Mouse (Mus musculus): Measurements from ENCODE around the gene March1.

Gene March1

GRCm38 (mm10) chr8:66433577-66433976 is 815.9 kb downstream of the March1 start:
- DNase-seq, result no peak

- no peak for DNase-seq
Observed at GRCm38 (mm10) chr8:66436804-66437203, 819.1 kb downstream of the March1 start.

GRCm38 (mm10) chr8:66437929-66438328 is 820.2 kb downstream of the March1 start:
- DNase-seq, result no peak

- no peak for DNase-seq
Observed at GRCm38 (mm10) chr8:66438468-66438867, 820.8 kb downstream of the March1 start.

GRCm38 (mm10) chr8:66441123-66441522 is 823.4 kb downstream of the March1 start:
- DNase-seq, result no peak

GRCm38 (mm10) chr8:66442778-66443177 is 825.1 kb downstream of the March1 start:
- no peak for DNase-seq

- DNase-seq, result no peak
Observed at GRCm38 (mm10) chr8:66444141-66444540, 826.4 kb downstream of the March1 start.

GRCm38 (mm10) chr8:66445351-66445750 is 827.7 kb downstream of the March1 start:
- no peak for DNase-seq

- peak; percentile 9 for DNase-seq
Observed at GRCm38 (mm10) chr8:66450691-66451090, 833.0 kb downstream of the March1 start.

GRCm38 (mm10) chr8:66457057-66457456 is 839.4 kb downstream of the March1 start:
- DNase-seq, result no peak

- DNase-seq, result no peak
Observed at GRCm38 (mm10) chr8:66469821-66470220, 852.1 kb downstream of the March1 start.

- no peak for DNase-seq
Observed at GRCm38 (mm10) chr8:66476880-66477279, 859.2 kb downstream of the March1 start.

- peak; percentile 79 for DNase-seq
Observed at GRCm38 (mm10) chr8:66486084-66486763, 868.5 kb downstream of the March1 start, which contains the start of gene Tma16. Gene Tma16, minus strand, starts transcription at chr8:66486530.

GRCm38 (mm10) chr8:66488556-66488955 is 870.9 kb downstream of the March1 start:
- no peak for DNase-seq

GRCm38 (mm10) chr8:66490624-66491023 is 872.9 kb downstream of the March1 start:
- DNase-seq, result no peak

GRCm38 (mm10) chr8:66494496-66494895 is 876.8 kb downstream of the March1 start:
- DNase-seq, result no peak

- DNase-seq, result peak; percentile 64
Observed at GRCm38 (mm10) chr8:66495726-66496125, 878.0 kb downstream of the March1 start.

- DNase-seq, result peak; percentile 3
Observed at GRCm38 (mm10) chr8:66496998-66497577, 879.4 kb downstream of the March1 start.

GRCm38 (mm10) chr8:66503381-66503780 is 885.7 kb downstream of the March1 start:
- DNase-seq, result no peak

- no peak for DNase-seq
Observed at GRCm38 (mm10) chr8:66511537-66511936, 893.8 kb downstream of the March1 start, which contains the start of gene Tktl2. Gene Tktl2, plus strand, starts transcription at chr8:66511756.

GRCm38 (mm10) chr8:66519149-66519548 is 901.4 kb downstream of the March1 start:
- DNase-seq, result no peak

GRCm38 (mm10) chr8:66520576-66520975 is 902.9 kb downstream of the March1 start:
- DNase-seq, result no peak
